Mouse (Mus musculus): ENCODE measurements around the gene Nt5c2. TPM values are rescaled to one million over a fixed set of nuclear protein-coding genes. Genes with fewer than 3 reads are reported as not detected.

The Nt5c2 gene
- polyA plus RNA-seq (2017; shearing (Covaris generic)), result 40.7 TPM

DNA sequence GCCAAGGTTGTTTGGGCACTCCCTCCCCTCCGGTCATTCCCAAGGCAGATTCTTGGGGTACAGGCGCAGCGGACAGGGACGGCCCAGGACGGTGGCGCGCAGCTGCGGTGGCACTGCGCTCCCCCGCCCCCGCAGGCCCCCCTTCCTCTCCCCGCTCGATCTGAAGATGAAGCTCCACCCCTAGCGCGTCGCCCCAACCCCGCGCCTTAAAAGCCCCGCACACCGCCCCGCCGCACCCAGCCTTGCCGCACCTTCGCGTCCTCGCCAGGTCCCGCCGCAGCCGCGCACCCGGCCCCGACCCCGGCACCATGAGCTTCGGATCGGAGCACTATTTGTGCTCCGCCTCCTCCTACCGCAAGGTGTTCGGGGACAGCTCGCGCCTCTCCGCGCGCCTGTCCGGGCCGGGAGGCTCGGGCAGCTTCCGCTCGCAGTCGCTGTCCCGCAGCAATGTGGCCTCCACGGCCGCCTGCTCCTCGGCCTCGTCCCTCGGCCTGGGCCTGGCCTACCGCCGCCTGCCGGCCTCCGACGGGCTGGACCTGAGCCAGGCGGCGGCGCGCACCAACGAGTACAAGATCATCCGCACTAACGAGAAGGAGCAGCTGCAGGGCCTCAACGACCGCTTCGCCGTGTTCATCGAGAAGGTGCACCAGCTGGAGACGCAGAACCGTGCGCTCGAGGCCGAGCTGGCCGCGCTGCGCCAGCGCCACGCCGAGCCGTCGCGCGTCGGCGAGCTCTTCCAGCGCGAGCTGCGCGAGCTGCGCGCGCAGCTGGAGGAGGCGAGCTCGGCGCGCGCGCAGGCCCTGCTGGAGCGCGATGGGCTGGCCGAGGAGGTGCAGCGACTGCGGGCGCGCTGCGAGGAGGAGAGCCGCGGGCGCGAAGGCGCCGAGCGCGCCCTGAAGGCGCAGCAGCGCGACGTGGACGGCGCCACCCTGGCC is at the start of gene Nt5c2, which contains the start of gene Ina:
Gene Nt5c2 (minus strand): TSS at position 707 of the 935 bp plus-strand sequence.
Gene Ina (plus strand): TSS at position 252 of the 935 bp plus-strand sequence.

DNA sequence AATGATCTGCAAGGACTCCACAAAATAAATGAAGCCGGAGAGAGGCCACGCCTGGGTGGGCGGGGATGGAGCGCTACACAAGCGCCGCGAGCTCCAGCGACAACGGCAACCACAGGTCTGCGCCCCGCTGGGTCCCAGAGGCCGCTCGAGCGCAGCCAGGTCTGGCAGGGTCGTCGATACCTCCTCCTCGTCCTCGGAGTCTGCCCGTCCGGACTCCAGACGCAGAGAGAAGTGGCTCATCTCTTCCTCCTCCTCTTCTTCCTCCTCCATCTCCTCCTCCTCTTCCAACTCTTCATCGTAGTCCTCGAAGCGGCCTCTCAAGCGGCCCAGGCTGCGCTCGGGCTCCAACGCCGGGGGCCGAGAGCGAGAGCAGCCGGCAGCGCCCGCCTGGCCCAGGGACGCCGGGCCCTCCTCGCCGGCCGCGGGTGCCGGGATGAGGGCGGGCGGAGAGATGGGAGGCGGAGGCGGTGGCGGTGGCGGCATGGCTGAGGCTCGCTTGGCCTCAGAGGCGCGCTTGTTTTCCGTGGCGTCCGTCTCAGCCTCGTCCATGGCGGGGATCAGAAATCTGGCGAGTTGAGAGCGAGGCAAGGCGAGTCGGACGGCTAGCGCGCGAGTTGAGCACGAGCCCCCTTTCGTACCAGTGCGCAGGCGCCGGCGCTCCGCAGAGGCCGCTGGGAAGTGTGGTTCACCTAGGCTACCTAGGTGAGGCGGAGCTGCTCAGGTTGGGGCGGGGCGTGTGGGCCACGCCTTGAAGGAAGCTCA is 35.5 kb upstream of the Nt5c2 start, which contains the start of gene Pcgf6:
Gene Pcgf6 (minus strand): TSS at position 636 of the 762 bp plus-strand sequence.

Other genes with a start within 250 kb of the Nt5c2 start
- 0.11 TPM for gene Ina, start 455 bp downstream of the Nt5c2 start, polyA plus RNA-seq (2017; shearing (Covaris generic))
- 37.7 TPM for gene Pcgf6, start 35.8 kb upstream of the Nt5c2 start, polyA plus RNA-seq (2017; shearing (Covaris generic))
- gene Taf5, start 52.6 kb upstream of the Nt5c2 start, polyA plus RNA-seq (2017; shearing (Covaris generic)), result 16.6 TPM
- gene Usmg5, start 75.5 kb upstream of the Nt5c2 start, polyA plus RNA-seq (2017; shearing (Covaris generic)), result 395 TPM
- 18.0 TPM for gene Pdcd11, start 75.6 kb upstream of the Nt5c2 start, polyA plus RNA-seq (2017; shearing (Covaris generic))
- 18.8 TPM for gene Calhm2, start 123.1 kb upstream of the Nt5c2 start, polyA plus RNA-seq (2017; shearing (Covaris generic))
- not detected for gene Calhm1, start 129.1 kb upstream of the Nt5c2 start, polyA plus RNA-seq (2017; shearing (Covaris generic))
- not detected for gene Calhm3, start 142.6 kb upstream of the Nt5c2 start, polyA plus RNA-seq (2017; shearing (Covaris generic))
- gene Neurl1a, start 163.7 kb upstream of the Nt5c2 start, polyA plus RNA-seq (2017; shearing (Covaris generic)), result 0.11 TPM